Mouse (Mus musculus): ENCODE data around the gene Zbed3.

DNA sequence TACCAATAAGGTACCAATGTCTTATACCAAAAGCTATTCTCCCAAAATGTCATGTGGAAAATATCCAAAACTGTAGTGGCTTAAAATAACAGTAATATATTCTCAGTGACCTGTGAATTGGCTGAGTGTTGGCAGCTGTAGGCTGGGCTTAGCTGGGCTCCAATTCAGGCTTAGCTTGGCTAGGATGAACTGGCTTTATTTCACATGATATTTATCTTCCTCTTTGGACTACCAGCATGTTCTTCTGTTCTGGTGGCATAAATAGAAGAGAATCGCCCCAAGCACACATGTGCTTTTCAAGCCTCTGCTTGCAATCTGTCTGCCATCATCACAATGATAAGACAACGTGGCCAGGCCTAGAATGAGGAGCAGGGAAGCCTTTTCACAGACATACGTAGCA, 23.5 kb upstream of the Zbed3 start:
- TF ChIP-seq POLR2A (IDR thresholded peaks at IDR 0.05; ENCODE audit: borderline replicate concordance, extremely low read depth, insufficient read depth, insufficient read length, poor library complexity, severe bottlenecking) (no peak), CTCF (IDR thresholded peaks at IDR 0.05; ENCODE audit: borderline replicate concordance, extremely low read depth, insufficient read depth, insufficient read length) (no peak)

Measured in brain, embryonic 14.5 days (tissue).